9 mouse cellular contexts compared by ENCODE assay signal in genomic region chr2:31759751-31760460, GRCm38 (mm10). TPM values are rescaled to one million over a fixed set of nuclear protein-coding genes. Genes with fewer than 3 reads are reported as not detected.
A peak's percentile ranks its signal among the peaks of the same experiment; 100 is the strongest.
DNase-seq lines count a peak whose midpoint lies in the region; ATAC-seq and TF ChIP-seq lines count a peak whose summit lies in the region.
"Had no signal": no experiment of that assay in that cellular context is flagged by ENCODE, and none has a peak within 500 bp of the region (broad histone marks: within the 10 kb centered on the region; RNA-seq: fewer than 3 reads in every experiment).

No protein-coding gene starts in this region.

- TF ChIP-seq POLR2A in cortical plate, adult 2 months (IDR thresholded peaks at IDR 0.05; ENCODE audit: extremely low read depth, insufficient read depth, low read length): no peak
- 0 out of 2 replicates have a peak, but pooled peaks have one; percentile 39 for TF ChIP-seq POLR2A in lung, adult 2 months (IDR thresholded peaks at IDR 0.05; ENCODE audit: borderline replicate concordance, extremely low read depth, low read depth, low read length)

- no peaks in the 10 kb centered on the region for H3K36me3 ChIP-seq in intestine, embryonic 16.5 days (ENCODE audit: control insufficient read depth, insufficient read depth, low read length)
- H3K36me3 ChIP-seq in neural tube, embryonic 15.5 days: no peaks in the 10 kb centered on the region

- H3K4me3 ChIP-seq in cortical plate, adult 2 months (ENCODE audit: insufficient read depth, low read length): peak overlapping the region; percentile 49
- H3K4me3 ChIP-seq in intestine, embryonic 16.5 days (ENCODE audit: low read length): peak overlapping the region; percentile 84
- H3K4me3 ChIP-seq in lung, adult 2 months (replicated peaks; ENCODE audit: extremely low read depth, low read depth, low read length): peak overlapping the region; percentile 94
- peak overlapping the region; percentile 62 for H3K4me3 ChIP-seq in neural tube, embryonic 15.5 days (replicated peaks)

- H3K9me3 ChIP-seq in intestine, embryonic 16.5 days (ENCODE audit: control insufficient read depth, low read length): no peaks in the 10 kb centered on the region
- H3K9me3 ChIP-seq in neural tube, embryonic 15.5 days (replicated peaks): no peaks in the 10 kb centered on the region

- DNase-seq in 3134 (ENCODE audit: extremely low read depth, insufficient read length, low spot score): peak; percentile 89
- DNase-seq in T-cell, adult 2 months (ENCODE audit: low spot score): peak; percentile 75
- peak; percentile 84 for DNase-seq in lung, adult 2 months
- DNase-seq in thymus, postnatal 10 days (ENCODE audit: low spot score in 2 of 2): peak; percentile 70 to 79

- peak; percentile 93 for ATAC-seq in granulocyte monocyte progenitor cell, adult 5-6 weeks (replicated peaks; ENCODE audit: poor library complexity, severe bottlenecking)
- ATAC-seq in intestine, embryonic 16.5 days: peak; percentile 96
- peak; percentile 80 for ATAC-seq in neural tube, embryonic 15.5 days (ENCODE audit: low FRiP score)

- under 1% methylated on average over 36 of the region's 42 CpGs for WGBS in intestine, embryonic 16.5 days
- 1% methylated on average over 42 of the region's 42 CpGs for WGBS in lung, adult 2 months
- under 1% methylated on average over 40 of the region's 42 CpGs for WGBS in neural tube, embryonic 15.5 days

- peak overlapping the region; percentile 86 for H3K27ac ChIP-seq in cortical plate, adult 2 months (ENCODE audit: insufficient read depth, low read length)
- H3K27ac ChIP-seq in intestine, embryonic 16.5 days (ENCODE audit: low read length): peak overlapping the region; percentile 97
- H3K27ac ChIP-seq in neural tube, embryonic 15.5 days (replicated peaks): peak overlapping the region; percentile 79

- no peaks in the 10 kb centered on the region for H3K27me3 ChIP-seq in intestine, embryonic 16.5 days (replicated peaks; ENCODE audit: control insufficient read depth, insufficient read depth, low read length)
- no peaks in the 10 kb centered on the region for H3K27me3 ChIP-seq in neural tube, embryonic 15.5 days (replicated peaks)

- H3K9ac ChIP-seq in intestine, embryonic 16.5 days (ENCODE audit: low read depth, low read length): peak overlapping the region; percentile 98
- H3K9ac ChIP-seq in neural tube, embryonic 15.5 days (replicated peaks): peak overlapping the region; percentile 68

- H3K4me1 ChIP-seq in cortical plate, adult 2 months (ENCODE audit: control insufficient read depth, insufficient read depth, low read length): no peaks in the 10 kb centered on the region
- peaks cover 28% of the 10 kb centered on the region for H3K4me1 ChIP-seq in intestine, embryonic 16.5 days (ENCODE audit: control insufficient read depth, insufficient read depth, low read length)
- peaks cover 27% of the 10 kb centered on the region for H3K4me1 ChIP-seq in lung, adult 2 months (ENCODE audit: control insufficient read depth, insufficient read depth, low read length)
- peaks cover 55% of the 10 kb centered on the region for H3K4me1 ChIP-seq in neural tube, embryonic 15.5 days

- peak overlapping the region; percentile 71 for H3K4me2 ChIP-seq in intestine, embryonic 16.5 days (ENCODE audit: low read depth, low read length)
- peak overlapping the region; percentile 93 for H3K4me2 ChIP-seq in neural tube, embryonic 15.5 days

- no peak for TF ChIP-seq CTCF in cortical plate, adult 2 months (IDR thresholded peaks at IDR 0.05; ENCODE audit: extremely low read depth, insufficient read depth, low read length)
- TF ChIP-seq CTCF in lung, adult 2 months (IDR thresholded peaks at IDR 0.05; ENCODE audit: insufficient read depth, low read length): no peak

RNA-seq across cellular contexts. Expression of gene Qrfp, which starts 50.5 kb away (rescaled TPM):
- polyA plus RNA-seq in cortical plate, adult 2 months (2012; rRNA removed): not detected in 2 replicates
- not detected in 2 replicates for total RNA-seq in granulocyte monocyte progenitor cell, adult 5-6 weeks (2014; fragmentation: Nextera tagmentation)
- not detected in 2 replicates for total RNA-seq in granulocyte monocyte progenitor cell, adult 5-6 weeks (2017)
- 0.07 TPM in 1 of 2 replicates, not detected in the other for polyA plus RNA-seq in intestine, embryonic 16.5 days (2015; fragmentation: Nextera tagmentation; extraction: Ambion mirVana)
- 0.12 and 0.13 TPM in 2 replicates for polyA plus RNA-seq in lung, adult 2 months (2012; rRNA removed)
- 0.23 TPM in 1 of 2 replicates, not detected in the other for polyA plus RNA-seq in neural tube, embryonic 15.5 days (2015; fragmentation: Nextera tagmentation; extraction: Ambion mirVana)
- polyA plus RNA-seq: large intestine, adult 2 months had no signal

Comparison
In these comparisons a context has a peak if more than half of its experiments do, and no peak if none do; other contexts are left out.
1. Peak in every context shown above with its lines: DNase-seq, ATAC-seq, H3K4me3 ChIP-seq and H3K27ac ChIP-seq.